Mouse (Mus musculus) midbrain, embryonic 15.5 days (tissue): ENCODE results near the gene Lrrc8e. TPM values are rescaled to one million over a fixed set of nuclear protein-coding genes. Genes with fewer than 3 reads are reported as not detected.
A peak's percentile ranks its signal among the peaks of the same experiment; 100 is the strongest.

ENCODE experiments used
- ATAC-seq: fragments of 200-750 bp; cut with Nextera tagmentation; replicated peaks from 2 replicates; pipeline ENCODE4 v1.8.0; 2017; ENCODE audit warnings: moderate TSS enrichment
- H3K27ac ChIP-seq: fragments of 300-500 bp; sonication (generic); 2 replicates; pipeline ENCODE4 v1.5.1; 2015; ENCODE audit warnings: mild to moderate bottlenecking, inconsistent platforms
- H3K27me3 ChIP-seq: fragments of 300-500 bp; sonication (generic); replicated peaks from 2 replicates; pipeline ENCODE4 v1.6.1; 2015; ENCODE audit warnings: inconsistent platforms
- H3K36me3 ChIP-seq: fragments of 300-500 bp; sonication (generic); replicated peaks from 2 replicates; pipeline ENCODE4 v1.6.1; 2015; ENCODE audit warnings: inconsistent platforms
- H3K4me1 ChIP-seq: fragments of 300-500 bp; sonication (generic); 2 replicates; pipeline ENCODE4 v1.6.1; 2015; ENCODE audit warnings: inconsistent platforms
- H3K4me2 ChIP-seq: fragments of 300-500 bp; sonication (generic); 2 replicates; pipeline ENCODE4 v1.6.1; 2015; ENCODE audit warnings: inconsistent platforms, mild to moderate bottlenecking, moderate library complexity
- H3K4me3 ChIP-seq: fragments of 300-500 bp; sonication (generic); 2 replicates; pipeline ENCODE4 v1.5.1; 2015; ENCODE audit warnings: mild to moderate bottlenecking, inconsistent platforms
- H3K9ac ChIP-seq: fragments of 300-500 bp; sonication (generic); 2 replicates; pipeline ENCODE4 v1.6.1; 2015; ENCODE audit warnings: mild to moderate bottlenecking, inconsistent platforms
- H3K9me3 ChIP-seq: fragments of 300-500 bp; sonication (generic); 2 replicates; pipeline ENCODE4 v1.6.1; 2016; ENCODE audit warnings: inconsistent platforms
- WGBS: fragments of 180-500 bp; shearing (Covaris S2); methylation state at CpG from one replicate; pipeline ENCODE4 v1.1.7; 2015; ENCODE audit warnings: mixed read lengths; 5-methylcytosine and 5-hydroxymethylcytosine counted together
- polyA plus RNA-seq: library from polyadenylated mRNA; unstranded; fragments of >200 nt; fragmentation: Nextera tagmentation; extraction: Ambion mirVana; gene quantifications from 2 replicates; pipeline ENCODE4 v1.2.1, GENCODE M21; 2015

Lrrc8e gene
- 0.08 and 0.11 TPM in 2 replicates for polyA plus RNA-seq

DNA sequence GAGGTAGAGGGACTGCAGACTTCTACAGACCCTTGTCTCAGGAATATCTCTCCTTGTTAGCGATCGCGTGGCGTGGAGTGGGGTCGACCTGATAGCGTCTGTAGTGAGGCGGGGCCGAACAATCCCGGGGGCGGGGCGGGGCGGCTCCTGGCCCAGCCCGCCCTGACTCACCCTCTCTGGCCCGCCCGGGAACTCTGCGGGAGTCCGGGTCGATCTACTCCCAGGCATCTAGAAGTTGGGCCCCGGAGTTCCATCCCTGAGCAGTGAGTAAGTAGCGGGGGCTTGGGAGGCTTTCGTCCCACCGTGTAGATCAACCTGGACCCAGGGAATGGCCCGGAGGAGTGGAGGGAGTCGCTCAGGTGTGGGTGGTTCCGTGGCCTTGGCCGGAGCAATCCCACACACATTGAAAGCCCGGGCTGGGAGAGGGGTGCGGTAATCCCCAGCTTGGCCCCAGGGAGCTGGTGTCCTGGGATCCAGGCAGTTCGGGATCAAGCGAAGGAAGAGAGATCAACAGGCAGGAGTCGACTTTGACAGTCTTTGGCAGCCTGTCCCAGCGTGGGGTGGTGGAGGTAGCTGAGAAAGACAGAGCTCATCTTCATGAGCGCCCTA lies at the start of gene Lrrc8e:
TSS of gene Lrrc8e (plus strand) at position 89 of the 609 bp plus-strand sequence.
- H3K36me3 ChIP-seq: no peaks in the 10 kb centered on the region
- no peak within 1 kb of the TSS for H3K4me3 ChIP-seq
- peaks cover 7% of the 10 kb centered on the region for H3K27me3 ChIP-seq
- H3K9me3 ChIP-seq: no peaks in the 10 kb centered on the region
- no peak for ATAC-seq
- H3K4me1 ChIP-seq: no peaks in the 10 kb centered on the region; the same call in 1 of the 2 replicates
- no peak within 1 kb of the TSS for H3K9ac ChIP-seq
- H3K4me2 ChIP-seq: peak within 1 kb of the TSS; percentile 25
- WGBS: 2% methylated on average over 33 of the region's 33 CpGs
- no peak within 1 kb of the TSS for H3K27ac ChIP-seq

DNA sequence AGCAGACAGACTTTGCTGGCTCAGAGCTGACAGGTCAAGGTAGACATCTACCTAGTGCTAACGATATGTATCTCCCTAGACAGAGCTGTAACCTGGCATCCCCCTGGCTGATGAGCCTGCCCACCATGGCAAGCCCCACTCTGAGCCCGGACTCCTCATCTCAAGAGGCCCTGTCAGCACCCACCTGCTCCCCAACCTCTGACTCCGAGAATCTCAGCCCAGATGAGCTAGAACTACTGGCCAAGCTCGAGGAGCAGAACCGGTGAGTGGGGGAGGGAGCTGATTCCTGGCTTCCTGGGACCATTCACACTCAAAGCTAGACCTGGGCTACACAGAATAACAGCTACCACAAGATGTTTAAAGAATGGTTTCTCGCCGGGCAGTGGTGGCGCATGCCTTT lies 43.2 kb upstream of the Lrrc8e start:
- Histone ChIP-seq H3K9ac (no peak overlapping the region), H3K4me1 (no peaks in the 10 kb centered on the region), H3K27ac (no peak overlapping the region), H3K4me3 (no peak overlapping the region), H3K36me3 (peaks cover 48% of the 10 kb centered on the region), H3K4me2 (no peak overlapping the region), H3K9me3 (no peaks in the 10 kb centered on the region), H3K27me3 (no peaks in the 10 kb centered on the region)
- ATAC-seq: no peak
- WGBS: 85% methylated on average over 8 of the region's 8 CpGs

DNA sequence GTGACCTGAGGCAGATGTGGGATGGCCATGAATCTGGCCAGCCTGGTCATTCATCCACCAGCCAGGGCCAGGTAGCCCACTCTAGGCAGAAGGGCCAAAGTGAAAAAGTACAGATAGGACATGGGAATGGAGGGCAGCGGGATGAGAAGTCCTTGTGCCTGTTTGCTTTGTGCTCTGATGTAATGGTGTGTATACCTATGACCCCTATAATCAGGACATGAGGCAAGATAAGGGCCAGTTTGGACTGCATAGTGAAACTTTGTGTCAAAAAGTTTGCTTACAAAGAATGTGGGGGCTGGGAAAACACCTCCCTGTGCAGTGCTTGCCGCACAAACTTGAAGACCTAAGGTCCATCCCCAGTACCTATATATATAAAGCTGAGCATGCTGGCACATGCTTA lies 40.5 kb upstream of the Lrrc8e start:
- no peaks in the 10 kb centered on the region for H3K9me3 ChIP-seq
- no peaks in the 10 kb centered on the region for H3K4me1 ChIP-seq
- H3K36me3 ChIP-seq: peaks cover 58% of the 10 kb centered on the region
- no peaks in the 10 kb centered on the region for H3K27me3 ChIP-seq
- no peak overlapping the region for H3K27ac ChIP-seq
- H3K9ac ChIP-seq: no peak overlapping the region
- WGBS: 97% methylated on average over 2 of the region's 2 CpGs
- H3K4me3 ChIP-seq: no peak overlapping the region
- no peak for ATAC-seq
- no peak overlapping the region for H3K4me2 ChIP-seq

DNA sequence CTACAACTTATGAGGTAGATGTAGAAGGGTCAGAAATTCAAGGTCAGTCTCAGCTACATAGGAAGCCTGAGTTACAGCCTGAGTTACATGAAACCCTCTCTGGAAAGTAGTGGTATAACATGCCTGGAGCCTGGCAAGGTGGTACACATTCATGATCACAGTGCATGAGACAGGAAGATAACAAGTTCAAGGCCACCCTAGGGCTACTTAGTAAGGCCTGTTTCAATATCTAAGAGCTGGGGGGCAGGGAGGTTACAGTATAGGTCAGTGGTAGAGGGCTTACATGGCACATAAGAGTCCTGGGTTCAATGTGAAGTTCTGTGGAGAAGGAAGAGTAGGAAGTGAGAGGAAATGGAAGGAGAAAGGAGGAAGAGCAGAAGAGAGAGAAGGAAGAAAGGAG lies 38.0 kb upstream of the Lrrc8e start:
- H3K9me3 ChIP-seq: no peaks in the 10 kb centered on the region
- no peak overlapping the region for H3K27ac ChIP-seq
- H3K4me2 ChIP-seq: no peak overlapping the region
- no peaks in the 10 kb centered on the region for H3K27me3 ChIP-seq
- peaks cover 14% of the 10 kb centered on the region for H3K4me1 ChIP-seq
- H3K4me3 ChIP-seq: no peak overlapping the region
- H3K36me3 ChIP-seq: peaks cover 52% of the 10 kb centered on the region
- no peak overlapping the region for H3K9ac ChIP-seq
- no peak for ATAC-seq

DNA sequence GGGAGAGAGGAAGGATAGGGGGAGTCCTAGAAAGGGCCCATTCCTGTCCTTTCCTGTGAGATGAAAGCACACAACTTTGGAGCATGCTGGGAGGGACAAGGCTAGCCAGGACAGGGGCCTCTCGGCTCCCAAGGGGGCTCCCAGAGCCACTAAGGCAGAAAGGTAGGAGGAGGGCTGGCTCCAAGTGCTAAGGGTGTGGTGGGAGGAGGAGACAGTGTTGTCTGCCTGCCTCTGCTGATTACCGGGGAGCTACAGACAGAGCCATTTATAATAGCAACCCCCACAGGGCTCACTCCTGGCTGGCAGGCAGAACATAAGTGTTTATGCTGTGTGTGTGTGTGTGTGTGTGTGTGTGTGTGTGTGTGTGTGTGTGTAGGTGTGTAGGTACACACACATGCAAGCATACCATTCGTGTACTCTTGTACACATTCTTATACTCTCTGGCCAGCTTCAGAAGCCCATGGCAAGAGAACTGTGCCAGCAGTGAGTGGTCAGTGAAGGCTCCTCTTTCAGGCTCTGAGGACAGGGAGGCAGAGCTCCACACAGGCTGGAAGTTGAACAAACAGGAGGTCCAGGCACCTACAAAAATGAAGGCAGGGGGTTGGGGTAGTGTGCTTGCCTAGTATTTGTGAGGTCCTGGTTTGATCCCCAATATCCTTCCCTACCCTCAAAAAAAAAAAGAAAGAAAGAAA lies 37.5 kb upstream of the Lrrc8e start:
- Histone ChIP-seq H3K9me3 (no peaks in the 10 kb centered on the region), H3K4me2 (no peak overlapping the region), H3K4me3 (no peak overlapping the region), H3K36me3 (peaks cover 49% of the 10 kb centered on the region), H3K4me1 (peaks cover 14% of the 10 kb centered on the region), H3K27ac (no peak overlapping the region), H3K27me3 (no peaks in the 10 kb centered on the region), H3K9ac (no peak overlapping the region)
- ATAC-seq: no peak
- WGBS: 42% methylated on average over 3 of the region's 3 CpGs

DNA sequence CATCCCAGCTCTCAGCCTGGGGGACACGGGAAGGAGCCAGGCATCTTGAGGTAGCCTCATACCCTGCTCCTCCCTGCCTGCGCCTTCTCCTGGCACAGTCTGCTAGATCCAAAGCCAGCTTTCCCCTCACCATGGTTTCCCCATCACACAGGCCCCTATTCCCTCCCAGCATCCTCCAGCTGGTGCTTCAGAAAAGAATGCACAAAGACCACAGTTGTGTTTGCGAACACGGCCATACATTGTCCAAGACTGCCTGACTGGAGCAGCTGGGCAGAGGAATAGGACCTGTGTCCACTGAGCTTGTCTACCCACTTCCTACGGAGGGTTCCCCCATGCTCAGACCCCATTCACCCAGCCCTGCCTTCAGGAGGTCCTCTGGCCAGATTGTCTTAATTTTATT lies 34.3 kb upstream of the Lrrc8e start:
- peak; percentile 54 for ATAC-seq
- no peak overlapping the region for H3K4me3 ChIP-seq
- H3K27me3 ChIP-seq: no peaks in the 10 kb centered on the region
- no peak overlapping the region for H3K9ac ChIP-seq
- H3K4me2 ChIP-seq: no peak overlapping the region
- peak overlapping the region; percentile 69 for H3K27ac ChIP-seq
- H3K4me1 ChIP-seq: peaks cover 14% of the 10 kb centered on the region
- no peaks in the 10 kb centered on the region for H3K9me3 ChIP-seq
- peaks cover 29% of the 10 kb centered on the region for H3K36me3 ChIP-seq
- WGBS: 41% methylated on average over 5 of the region's 5 CpGs

DNA sequence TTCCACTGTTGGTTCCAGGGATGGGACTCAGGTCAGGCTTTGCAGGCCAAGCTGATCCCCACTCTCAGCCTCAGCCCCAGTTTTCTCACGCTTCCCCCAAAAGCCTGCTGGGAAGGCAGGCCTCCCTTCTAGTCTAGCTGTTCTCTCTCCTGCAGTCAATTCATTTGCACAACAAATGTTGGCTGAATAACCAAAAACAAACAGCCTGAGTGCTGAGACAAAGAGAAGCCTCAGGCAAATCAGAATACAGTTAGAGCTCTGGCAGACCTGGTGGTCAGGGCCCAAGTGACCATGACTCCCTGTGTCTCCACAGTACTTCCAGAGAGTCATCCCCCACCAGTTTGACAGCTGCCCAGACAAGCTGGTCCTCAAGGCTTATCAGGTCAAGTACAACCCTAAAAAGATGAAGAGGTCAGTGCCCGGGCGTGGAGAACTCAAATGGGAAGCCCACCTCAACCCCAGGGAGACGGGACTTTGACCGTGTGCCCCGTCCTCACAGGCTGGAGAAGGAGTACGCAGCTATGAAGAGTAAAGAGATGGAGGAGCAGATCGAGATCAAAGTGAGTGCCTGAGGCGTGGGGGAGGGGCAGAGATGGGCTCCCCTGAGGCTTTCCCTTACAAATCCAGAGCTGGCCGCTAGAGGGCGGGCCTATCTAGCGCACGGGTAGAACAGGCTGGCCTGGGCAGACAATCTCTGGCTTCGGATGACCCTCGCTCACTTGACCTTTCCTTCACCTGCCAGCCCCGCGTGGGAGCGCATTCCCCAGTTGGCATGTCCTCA lies 33.6 kb upstream of the Lrrc8e start:
- Histone ChIP-seq H3K36me3 (peaks cover 27% of the 10 kb centered on the region), H3K4me3 (no peak overlapping the region), H3K9me3 (no peaks in the 10 kb centered on the region), H3K27ac (peak overlapping the region; percentile 69), H3K4me1 (peaks cover 14% of the 10 kb centered on the region), H3K4me2 (peak overlapping the region; percentile 23; the same call in 1 of the 2 replicates), H3K9ac (no peak overlapping the region), H3K27me3 (no peaks in the 10 kb centered on the region)
- peak; percentile 83 for ATAC-seq
- WGBS: 2% methylated on average over 18 of the region's 18 CpGs

DNA sequence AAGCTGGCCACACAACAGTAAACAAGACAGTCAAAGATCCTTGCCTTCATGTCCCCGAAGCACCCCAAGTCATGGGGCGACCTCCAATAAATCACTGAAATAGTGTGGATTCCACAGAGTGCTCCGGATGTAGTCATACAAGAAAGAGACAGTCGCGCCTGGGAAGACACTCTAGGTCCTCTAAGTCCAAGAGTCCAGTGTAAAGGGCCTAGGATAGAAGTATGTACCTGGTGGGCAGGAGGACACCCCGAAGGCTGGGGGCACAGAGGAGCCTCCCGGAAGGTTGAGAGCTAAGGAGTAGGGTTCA lies 33.1 kb upstream of the Lrrc8e start:
- peak; percentile 14 for ATAC-seq
- no peak overlapping the region for H3K4me3 ChIP-seq
- peak overlapping the region; percentile 69; the same call in 1 of the 2 replicates for H3K27ac ChIP-seq
- 55% methylated on average over 7 of the region's 7 CpGs for WGBS
- H3K9me3 ChIP-seq: no peaks in the 10 kb centered on the region
- H3K9ac ChIP-seq: no peak overlapping the region
- H3K36me3 ChIP-seq: peaks cover 24% of the 10 kb centered on the region
- no peaks in the 10 kb centered on the region for H3K27me3 ChIP-seq
- H3K4me2 ChIP-seq: no peak overlapping the region
- H3K4me1 ChIP-seq: peaks cover 14% of the 10 kb centered on the region

DNA sequence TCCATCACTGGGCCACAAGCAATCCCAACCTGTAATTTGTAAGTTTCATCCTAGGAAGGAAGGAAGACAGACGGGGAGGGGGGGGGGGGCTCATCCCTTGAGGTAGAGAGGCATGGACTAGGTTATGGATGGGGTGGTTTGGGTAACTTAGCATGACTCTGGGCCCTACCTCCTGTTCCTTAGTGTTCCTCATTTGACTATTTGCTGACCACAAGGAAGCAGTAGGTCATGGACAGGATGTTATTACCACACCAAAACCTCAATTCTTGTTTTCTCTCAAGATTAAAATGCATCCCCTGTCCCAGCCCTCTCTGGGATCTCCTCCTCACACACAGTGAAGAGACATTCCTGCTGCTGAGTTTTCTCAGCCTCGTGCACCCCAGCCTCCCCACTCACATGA lies 25.3 kb upstream of the Lrrc8e start:
- Histone ChIP-seq H3K36me3 (peaks cover 47% of the 10 kb centered on the region), H3K27me3 (peaks cover 7% of the 10 kb centered on the region; the same call in 1 of the 2 replicates), H3K9me3 (no peaks in the 10 kb centered on the region), H3K27ac (no peak overlapping the region), H3K4me3 (no peak overlapping the region), H3K4me2 (no peak overlapping the region), H3K9ac (no peak overlapping the region), H3K4me1 (peaks cover 11% of the 10 kb centered on the region)
- no peak for ATAC-seq
- 65% methylated on average over 2 of the region's 2 CpGs for WGBS

DNA sequence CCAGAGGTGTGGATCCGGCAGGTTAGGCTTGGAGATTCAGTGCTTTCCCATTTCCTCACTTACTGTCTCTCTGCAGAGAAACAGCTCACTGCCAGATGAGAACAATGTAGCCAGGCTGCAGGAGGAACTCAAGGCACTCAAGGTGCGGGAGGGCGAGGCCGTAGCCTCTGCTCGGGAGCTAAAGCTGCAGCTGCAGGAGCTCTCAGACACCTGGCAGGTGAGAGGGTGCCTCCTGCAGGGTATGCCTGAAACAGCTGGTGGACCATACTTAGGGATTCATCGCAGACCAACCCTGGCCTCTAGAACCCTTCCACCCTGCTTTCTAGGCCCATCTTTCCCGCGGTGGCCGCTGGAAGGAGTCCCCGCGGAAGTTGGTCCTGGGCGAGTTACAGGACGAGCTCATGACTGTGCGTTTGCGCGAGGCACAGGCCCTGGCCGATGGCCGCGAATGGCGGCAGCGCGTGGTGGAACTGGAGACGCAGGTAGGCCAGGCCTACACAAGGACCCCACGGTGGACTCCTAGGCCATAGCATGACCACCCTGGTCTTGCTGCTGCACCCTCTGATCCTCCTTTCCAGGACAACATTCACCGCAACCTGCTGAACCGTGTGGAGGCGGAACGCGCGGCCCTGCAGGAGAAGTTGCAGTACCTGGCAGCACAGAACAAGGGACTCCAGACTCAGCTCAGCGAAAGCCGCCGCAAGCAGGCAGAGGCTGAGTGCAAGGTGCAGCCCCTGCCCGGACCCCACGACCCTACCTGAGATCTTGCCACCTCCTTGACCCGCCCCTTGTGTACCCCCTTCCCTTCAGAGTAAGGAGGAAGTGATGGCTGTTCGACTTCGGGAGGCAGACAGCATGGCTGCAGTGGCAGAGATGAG lies 21.1 kb upstream of the Lrrc8e start:
- Histone ChIP-seq H3K4me2 (no peak overlapping the region), H3K27ac (no peak overlapping the region), H3K9ac (no peak overlapping the region), H3K4me3 (no peak overlapping the region), H3K9me3 (no peaks in the 10 kb centered on the region), H3K27me3 (peaks cover 7% of the 10 kb centered on the region; the same call in 1 of the 2 replicates), H3K36me3 (peaks cover 46% of the 10 kb centered on the region), H3K4me1 (peaks cover 30% of the 10 kb centered on the region)
- no peak for ATAC-seq
- 23% methylated on average over 38 of the region's 38 CpGs for WGBS

DNA sequence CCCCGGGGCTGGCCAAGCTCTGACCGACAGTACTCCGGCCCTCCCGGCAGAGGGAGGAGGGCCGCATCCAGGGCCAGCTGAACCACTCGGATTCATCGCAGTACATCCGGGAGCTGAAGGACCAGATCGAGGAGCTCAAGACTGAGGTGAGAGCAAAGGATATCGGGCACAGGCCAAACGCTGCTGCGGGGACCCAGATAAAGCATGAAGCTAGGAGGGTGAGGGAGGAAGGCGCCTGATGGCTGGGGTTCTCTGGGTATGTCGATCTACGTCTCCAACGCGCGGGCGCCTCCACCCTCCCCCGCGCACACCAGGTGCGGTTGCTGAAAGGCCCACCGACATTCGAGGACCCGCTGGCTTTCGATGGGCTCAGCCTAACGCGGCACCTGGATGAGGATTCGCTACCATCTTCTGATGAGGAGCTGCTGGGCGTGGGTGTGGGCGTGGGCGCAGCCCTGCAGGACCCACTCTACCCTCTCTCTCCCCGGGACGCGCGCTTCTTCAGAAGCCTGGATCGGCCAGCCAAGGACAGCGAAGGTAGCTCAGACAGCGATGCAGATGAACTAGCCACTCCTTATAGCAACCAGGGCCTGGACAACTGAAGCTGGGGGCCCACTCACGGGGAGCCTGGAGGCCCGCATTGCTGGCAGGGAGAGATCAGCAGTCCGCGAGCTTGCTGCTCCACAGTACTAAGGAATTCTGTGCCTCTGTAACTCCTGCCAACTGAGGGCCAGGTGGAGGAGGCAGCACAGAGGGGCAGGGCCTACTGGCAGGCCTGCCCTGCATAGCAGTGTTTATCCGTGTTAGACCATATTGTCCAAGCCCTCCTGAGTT lies 20.2 kb upstream of the Lrrc8e start:
- H3K9ac ChIP-seq: no peak overlapping the region
- no peaks in the 10 kb centered on the region for H3K9me3 ChIP-seq
- peaks cover 37% of the 10 kb centered on the region for H3K4me1 ChIP-seq
- peaks cover 7% of the 10 kb centered on the region; the same call in 1 of the 2 replicates for H3K27me3 ChIP-seq
- peaks cover 47% of the 10 kb centered on the region for H3K36me3 ChIP-seq
- H3K4me2 ChIP-seq: no peak overlapping the region
- ATAC-seq: peak; percentile 8
- no peak overlapping the region for H3K4me3 ChIP-seq
- H3K27ac ChIP-seq: no peak overlapping the region
- WGBS: 10% methylated on average over 44 of the region's 44 CpGs
